Mouse (Mus musculus) lung, adult 2 months (tissue): ENCODE data around the gene Sidt2.

Experiments
- CTCF ChIP-seq: fragments of 200-500 bp; IDR thresholded peaks from 2 replicates; pipeline ENCODE4 v1.5.1; 2011; ENCODE audit warnings: mild to moderate bottlenecking, low read length, control low read depth; ENCODE audit not compliant: insufficient read depth
- POLR2A ChIP-seq: fragments of 200-500 bp; IDR thresholded peaks from 2 replicates; pipeline ENCODE4 v1.6.1; 2011; ENCODE audit warnings: low read depth, mild to moderate bottlenecking, control low read depth, low read length, borderline replicate concordance; ENCODE audit errors: extremely low read depth

GRCm38 (mm10) chr9:45936883-45937282 is 18.2 kb downstream of the Sidt2 start:
- TF ChIP-seq CTCF: peak; percentile 71
- TF ChIP-seq POLR2A: no peak
